Mouse (Mus musculus): ENCODE measurements at regions not wholly inside any gene's neighbourhood (a gene's known extent, or its start where the extent isn't known, plus 50 kb on each side); places are given as distances from the start of the nearest gene placed in this dataset.
A peak's percentile ranks its signal among the peaks of the same experiment; 100 is the strongest.

- peak; percentile 64 for DNase-seq (ENCODE audit: low spot score)
Observed at GRCm38 (mm10) chr10:17522026-17522541, 200.9 kb upstream of the Cited2 start.

- no peak for DNase-seq (ENCODE audit: low spot score)
Observed at GRCm38 (mm10) chr10:17523558-17524328, 199.3 kb upstream of the Cited2 start.

- DNase-seq (ENCODE audit: low spot score): no peak
Observed at GRCm38 (mm10) chr10:17527151-17527737, 195.8 kb upstream of the Cited2 start.

GRCm38 (mm10) chr10:17528116-17528515 is 194.9 kb upstream of the Cited2 start:
- no peak for DNase-seq (ENCODE audit: low spot score)

GRCm38 (mm10) chr10:17528846-17529245 is 194.2 kb upstream of the Cited2 start:
- no peak for DNase-seq (ENCODE audit: low spot score)

GRCm38 (mm10) chr10:17529851-17530509 is 193.0 kb upstream of the Cited2 start:
- DNase-seq (ENCODE audit: low spot score): no peak

- no peak for DNase-seq (ENCODE audit: low spot score)
Observed at GRCm38 (mm10) chr10:17531021-17531420, 192.0 kb upstream of the Cited2 start.

GRCm38 (mm10) chr10:17538944-17539533 is 184.0 kb upstream of the Cited2 start:
- no peak for DNase-seq (ENCODE audit: low spot score)

- DNase-seq (ENCODE audit: low spot score): no peak
Observed at GRCm38 (mm10) chr10:17540404-17541375, 182.3 kb upstream of the Cited2 start.

- DNase-seq (ENCODE audit: low spot score): no peak
Observed at GRCm38 (mm10) chr10:17542104-17542846, 180.7 kb upstream of the Cited2 start.

GRCm38 (mm10) chr10:17542847-17543421 is 180.1 kb upstream of the Cited2 start:
- no peak for DNase-seq (ENCODE audit: low spot score)

GRCm38 (mm10) chr10:17545291-17545690 is 177.7 kb upstream of the Cited2 start:
- no peak for DNase-seq (ENCODE audit: low spot score)

- DNase-seq (ENCODE audit: low spot score): no peak
Observed at GRCm38 (mm10) chr10:17547986-17548385, 175.0 kb upstream of the Cited2 start.

- DNase-seq (ENCODE audit: low spot score): no peak
Observed at GRCm38 (mm10) chr10:17548629-17549580, 174.1 kb upstream of the Cited2 start.

GRCm38 (mm10) chr10:17549711-17550637 is 173.0 kb upstream of the Cited2 start:
- no peak for DNase-seq (ENCODE audit: low spot score)

- DNase-seq (ENCODE audit: low spot score): no peak
Observed at GRCm38 (mm10) chr10:17550638-17551013, 172.4 kb upstream of the Cited2 start.

GRCm38 (mm10) chr10:17551869-17552268 is 171.1 kb upstream of the Cited2 start:
- DNase-seq (ENCODE audit: low spot score): no peak

GRCm38 (mm10) chr10:17552277-17552676 is 170.7 kb upstream of the Cited2 start:
- no peak for DNase-seq (ENCODE audit: low spot score)
